Mouse (Mus musculus) MEL (cell line): ENCODE results near the gene Hk3. TPM values are rescaled to one million over a fixed set of nuclear protein-coding genes. Genes with fewer than 3 reads are reported as not detected.

Experiments
- DNase-seq: peaks from one replicate; pipeline ENCODE4 v3.0.0; 2011; ENCODE audit warnings: low read depth, low spot score
- H3K27ac ChIP-seq: 2 replicates; pipeline ENCODE4 v1.5.1; 2012; ENCODE audit warnings: low read depth, mild to moderate bottlenecking, control low read depth, low read length, moderate library complexity; ENCODE audit not compliant: control insufficient read depth
- H3K27me3 ChIP-seq, 2 experiments: fragments of 150-350 bp in 1 of 2; sonication (generic) in 1 of 2; 2 replicates each; pipeline ENCODE4 v1.6.1; 2012; ENCODE audit warnings: low read length in 2 of 2, mild to moderate bottlenecking in 2 of 2, improper control_type of control experiment in 1 of 2, moderate library complexity in 1 of 2; ENCODE audit not compliant: insufficient read depth in 2 of 2, control insufficient read depth in 1 of 2
- H3K36me3 ChIP-seq, 2 experiments: 2 replicates each; pipeline ENCODE4 v1.6.1; 2012 to 2014; ENCODE audit warnings: low read length in 2 of 2, improper control_type of control experiment in 1 of 2, inconsistent platforms in 1 of 2, mild to moderate bottlenecking in 1 of 2; ENCODE audit not compliant: insufficient read depth in 2 of 2, control insufficient read depth in 1 of 2
- H3K4me1 ChIP-seq, 2 experiments: fragments of 150-350 bp in 1 of 2; sonication (generic) in 1 of 2; 2 replicates each; pipeline ENCODE4 v1.6.1; 2012; ENCODE audit warnings: low read length in 2 of 2, improper control_type of control experiment in 1 of 2, mild to moderate bottlenecking in 1 of 2; ENCODE audit not compliant: insufficient read depth in 2 of 2, control insufficient read depth in 1 of 2
- H3K4me3 ChIP-seq, 2 experiments: fragments of 150-350 bp in 1 of 2; sonication (generic) in 1 of 2; 2 replicates each; pipeline ENCODE4 v1.5.1; 2012; ENCODE audit warnings: low read depth in 2 of 2, low read length in 2 of 2, mild to moderate bottlenecking in 2 of 2, moderate library complexity in 2 of 2, control low read depth in 1 of 2, improper control_type of control experiment in 1 of 2; ENCODE audit not compliant: control insufficient read depth in 1 of 2, insufficient read depth in 1 of 2
- H3K79me2 ChIP-seq: 2 replicates; pipeline ENCODE4 v1.6.1; 2012; ENCODE audit warnings: mild to moderate bottlenecking, low read length, moderate library complexity; ENCODE audit not compliant: control insufficient read depth, poor library complexity, insufficient read depth
- H3K9ac ChIP-seq: 2 replicates; pipeline ENCODE4 v1.6.1; 2012; ENCODE audit warnings: low read depth, mild to moderate bottlenecking, control low read depth, low read length, moderate library complexity; ENCODE audit not compliant: control insufficient read depth, poor library complexity, severe bottlenecking
- H3K9me3 ChIP-seq: fragments of 150-350 bp; sonication (generic); replicated peaks from 2 replicates; pipeline ENCODE4 v1.6.1; 2012; ENCODE audit warnings: mild to moderate bottlenecking, low read length, improper control_type of control experiment, moderate library complexity; ENCODE audit not compliant: insufficient read depth
- CHD1 ChIP-seq: IDR thresholded peaks from 2 replicates; pipeline ENCODE4 v1.6.1; 2012; ENCODE audit warnings: low read depth, mild to moderate bottlenecking, inconsistent platforms, low read length, improper control_type of control experiment
- CHD2 ChIP-seq: IDR thresholded peaks from 2 replicates; pipeline ENCODE4 v1.6.1; 2011; ENCODE audit warnings: low read length, improper control_type of control experiment
- ELF1 ChIP-seq: IDR thresholded peaks from 2 replicates; pipeline ENCODE4 v1.6.1; 2014; ENCODE audit warnings: low read depth, mild to moderate bottlenecking, inconsistent platforms, low read length, improper control_type of control experiment, moderate library complexity
- HCFC1 ChIP-seq: IDR thresholded peaks from 2 replicates; pipeline ENCODE4 v1.6.1; 2012; ENCODE audit warnings: low read depth, mild to moderate bottlenecking, inconsistent platforms, low read length, improper control_type of control experiment, moderate library complexity
- JUND ChIP-seq: IDR thresholded peaks from 2 replicates; pipeline ENCODE4 v1.6.1; 2011; ENCODE audit warnings: low read depth, mild to moderate bottlenecking, improper control_type of control experiment, low read length
- KAT2A ChIP-seq: conservative IDR thresholded peaks from 2 replicates; pipeline ENCODE4 v1.6.1; 2012; ENCODE audit warnings: low read depth, low read length, improper control_type of control experiment, inconsistent platforms
- MAFK ChIP-seq: IDR thresholded peaks from 2 replicates; pipeline ENCODE4 v1.6.1; 2011; ENCODE audit warnings: low read depth, mild to moderate bottlenecking, low read length, improper control_type of control experiment, borderline replicate concordance
- MAX ChIP-seq: IDR thresholded peaks from 2 replicates; pipeline ENCODE4 v1.6.1; 2011; ENCODE audit warnings: low read length, improper control_type of control experiment
- NRF1 ChIP-seq: IDR thresholded peaks from 2 replicates; pipeline ENCODE4 v1.6.1; 2014; ENCODE audit warnings: low read depth, mild to moderate bottlenecking, inconsistent platforms, low read length, improper control_type of control experiment, moderate library complexity; ENCODE audit not compliant: poor library complexity, insufficient read depth, severe bottlenecking
- POLR2A ChIP-seq, 2 experiments: IDR thresholded peaks; 2 replicates each; pipeline ENCODE4 v1.6.1; 2011 to 2012; ENCODE audit warnings: low read length in 2 of 2, mild to moderate bottlenecking in 2 of 2, control low read depth in 1 of 2, improper control_type of control experiment in 1 of 2, low read depth in 1 of 2, moderate library complexity in 1 of 2; ENCODE audit not compliant: control insufficient read depth in 1 of 2, insufficient read depth in 1 of 2, poor library complexity in 1 of 2
- POLR2AphosphoS2 ChIP-seq: IDR thresholded peaks from 2 replicates; pipeline ENCODE4 v1.6.1; 2011; ENCODE audit warnings: low read length, improper control_type of control experiment
- SIN3A ChIP-seq: IDR thresholded peaks from 2 replicates; pipeline ENCODE4 v1.6.1; 2012; ENCODE audit warnings: low read length, improper control_type of control experiment, inconsistent platforms
- TCF12 ChIP-seq: IDR thresholded peaks from 2 replicates; pipeline ENCODE4 v1.6.1; 2014; ENCODE audit warnings: low read depth, mild to moderate bottlenecking, inconsistent platforms, low read length, improper control_type of control experiment, moderate library complexity
- ZMIZ1 ChIP-seq: IDR thresholded peaks from 2 replicates; pipeline ENCODE4 v1.6.1; 2012; ENCODE audit warnings: low read depth, mild to moderate bottlenecking, inconsistent platforms, low read length, improper control_type of control experiment, moderate library complexity
- ZNF384 ChIP-seq: IDR thresholded peaks from 2 replicates; pipeline ENCODE4 v1.6.1; 2012; ENCODE audit warnings: low read depth, mild to moderate bottlenecking, inconsistent platforms, low read length, improper control_type of control experiment
- polyA plus RNA-seq, 2 experiments: library from polyadenylated mRNA; stranded (reverse) in 1 of 2; unstranded in 1 of 2; fragments of >175 nt in 1 of 2; fragments of >200 nt in 1 of 2; gene quantifications; 2 replicates each; pipeline versions ENCODE4 v1.2.1 to v1.2.4; 2012; ENCODE audit warnings: low replicate concordance in 2 of 2, low read depth in 1 of 2; ENCODE audit not compliant: insufficient read length in 2 of 2, insufficient read depth in 1 of 2, missing spikeins in 1 of 2
- total RNA-seq: library from RNA; depleted of rRNA; stranded (reverse); fragments of 300-350 nt; gene quantifications from 2 replicates; pipeline ENCODE4 v1.2.3, GENCODE M21; 2012

Gene Hk3
- total and polyA plus RNA-seq, 3 experiments = not detected

GRCm38 (mm10) chr13:54994576-54994975 is 26.6 kb downstream of the Hk3 start:
- Histone ChIP-seq H3K27ac (no peak overlapping the region), H3K79me2 (no peaks in the 10 kb centered on the region), H3K4me3 (no peak overlapping the region), H3K9ac (no peak overlapping the region), H3K36me3 (no peaks in the 10 kb centered on the region), H3K9me3 (no peaks in the 10 kb centered on the region), H3K27me3 (no peaks in the 10 kb centered on the region), H3K4me1 (no peaks in the 10 kb centered on the region)
- no peak for DNase-seq
- TF ChIP-seq JUND (no peak), CHD1 (no peak)

GRCm38 (mm10) chr13:54992215-54992614 is 29.0 kb downstream of the Hk3 start:
- H3K4me1 ChIP-seq = no peaks in the 10 kb centered on the region
- H3K27me3 ChIP-seq = no peaks in the 10 kb centered on the region
- no peaks in the 10 kb centered on the region for H3K9me3 ChIP-seq
- no peak overlapping the region for H3K9ac ChIP-seq
- TF ChIP-seq MAX (no peak), SIN3A (no peak), ZMIZ1 (no peak)
- H3K79me2 ChIP-seq = no peaks in the 10 kb centered on the region
- H3K36me3 ChIP-seq = no peaks in the 10 kb centered on the region
- no peak for DNase-seq
- H3K4me3 ChIP-seq = no peak overlapping the region
- H3K27ac ChIP-seq = no peak overlapping the region

GRCm38 (mm10) chr13:54988181-54988760 is 32.9 kb downstream of the Hk3 start:
- H3K9ac ChIP-seq = no peak overlapping the region
- no peaks in the 10 kb centered on the region for H3K9me3 ChIP-seq
- H3K36me3 ChIP-seq = no peaks in the 10 kb centered on the region
- no peaks in the 10 kb centered on the region for H3K27me3 ChIP-seq
- no peaks in the 10 kb centered on the region for H3K4me1 ChIP-seq
- DNase-seq = no peak
- H3K27ac ChIP-seq = no peak overlapping the region
- no peaks in the 10 kb centered on the region for H3K79me2 ChIP-seq
- no peak overlapping the region for H3K4me3 ChIP-seq
- TF ChIP-seq HCFC1 (no peak), POLR2AphosphoS2 (no peak), NRF1 (no peak), MAFK (no peak), ZNF384 (no peak), CHD1 (no peak), TCF12 (no peak), JUND (no peak), ELF1 (no peak), SIN3A (no peak), MAX (no peak), POLR2A (IDR thresholded peaks at IDR 0.05; ENCODE audit: control insufficient read depth in 1 of 2, insufficient read depth in 1 of 2, low read depth in 1 of 2, low read length in 2 of 2, poor library complexity in 1 of 2) (no peak), KAT2A (no peak), CHD2 (no peak)
